Mouse (Mus musculus): ENCODE results near the gene Gak.
"Not testable (repeated sequence)": the region's sequence is repeated elsewhere in the genome, so short reads cannot be mapped to it uniquely, and the experiment has no call there.

The Gak gene

GRCm38 (mm10) chr5:108655891-108656650 lies 26.5 kb upstream of the Gak start:
- DNase-seq (ENCODE audit: low read depth in 2 of 2, low spot score in 2 of 2) = no peak

DNA sequence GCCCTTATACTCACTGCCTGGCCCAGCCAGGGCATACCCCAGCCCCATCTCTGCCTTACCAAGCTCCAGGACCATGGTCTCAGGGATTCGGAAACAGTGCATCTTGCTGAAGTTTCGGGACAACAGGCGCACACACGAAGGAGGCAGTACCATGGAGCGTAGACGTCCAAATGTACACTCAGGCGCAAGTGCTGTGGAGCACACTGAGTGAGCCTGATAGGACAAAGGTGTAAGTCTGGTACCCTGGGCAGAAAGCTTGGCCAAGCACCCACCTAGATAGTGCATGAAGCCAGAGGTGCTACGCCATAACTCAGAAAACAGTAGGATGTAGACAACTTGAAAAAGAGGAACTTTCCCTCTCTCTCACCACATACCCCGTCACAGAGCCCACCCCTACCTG lies 25.8 kb upstream of the Gak start:
- no peak for DNase-seq (ENCODE audit: low read depth in 2 of 2, low spot score in 2 of 2)

- no peak for DNase-seq (ENCODE audit: low read depth in 2 of 2, low spot score in 2 of 2)
These were observed 25.0 kb upstream of the Gak start for GRCm38 (mm10) chr5:108654444-108654990.

GRCm38 (mm10) chr5:108653341-108653740 lies 23.8 kb upstream of the Gak start:
- no peak for DNase-seq (ENCODE audit: low read depth in 2 of 2, low spot score in 2 of 2)

- peak; percentile 52 to 67 for DNase-seq (ENCODE audit: low read depth in 2 of 2, low spot score in 2 of 2)
These were observed 22.3 kb upstream of the Gak start for GRCm38 (mm10) chr5:108651823-108652222.

GRCm38 (mm10) chr5:108651136-108651720 lies 21.7 kb upstream of the Gak start:
- no peak for DNase-seq (ENCODE audit: low read depth in 2 of 2, low spot score in 2 of 2)

- DNase-seq (ENCODE audit: low read depth in 2 of 2, low spot score in 2 of 2) = no peak
These were observed 20.8 kb upstream of the Gak start for GRCm38 (mm10) chr5:108650341-108650740.

GRCm38 (mm10) chr5:108648937-108649576 lies 19.5 kb upstream of the Gak start:
- no peak for DNase-seq (ENCODE audit: low read depth in 2 of 2, low spot score in 2 of 2)

- DNase-seq (ENCODE audit: low read depth in 2 of 2, low spot score in 2 of 2) = no peak
These were observed 18.4 kb upstream of the Gak start for GRCm38 (mm10) chr5:108647820-108648465.

- no peak for DNase-seq (ENCODE audit: low read depth in 2 of 2, low spot score in 2 of 2)
These were observed 17.8 kb upstream of the Gak start for GRCm38 (mm10) chr5:108647311-108647710.

DNA sequence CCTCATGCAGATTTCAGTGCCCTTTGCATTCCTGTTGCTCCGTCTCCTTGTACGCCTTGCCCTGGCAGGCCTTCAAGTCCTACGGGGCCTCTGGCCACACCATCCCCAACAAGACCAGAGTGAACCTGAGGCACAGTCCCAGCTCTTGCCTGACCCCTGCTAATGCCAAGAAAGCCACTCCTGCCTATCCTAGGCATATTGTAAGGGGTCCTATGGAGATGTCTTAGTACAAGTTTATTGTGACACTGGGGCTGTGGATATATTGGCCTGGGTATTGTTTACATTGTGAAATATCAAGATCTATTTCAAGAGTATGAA lies 16.7 kb upstream of the Gak start:
- DNase-seq (ENCODE audit: low read depth in 2 of 2, low spot score in 2 of 2) = no peak

GRCm38 (mm10) chr5:108645651-108646342 lies 16.2 kb upstream of the Gak start:
- no peak for DNase-seq (ENCODE audit: low read depth in 2 of 2, low spot score in 2 of 2)

DNA sequence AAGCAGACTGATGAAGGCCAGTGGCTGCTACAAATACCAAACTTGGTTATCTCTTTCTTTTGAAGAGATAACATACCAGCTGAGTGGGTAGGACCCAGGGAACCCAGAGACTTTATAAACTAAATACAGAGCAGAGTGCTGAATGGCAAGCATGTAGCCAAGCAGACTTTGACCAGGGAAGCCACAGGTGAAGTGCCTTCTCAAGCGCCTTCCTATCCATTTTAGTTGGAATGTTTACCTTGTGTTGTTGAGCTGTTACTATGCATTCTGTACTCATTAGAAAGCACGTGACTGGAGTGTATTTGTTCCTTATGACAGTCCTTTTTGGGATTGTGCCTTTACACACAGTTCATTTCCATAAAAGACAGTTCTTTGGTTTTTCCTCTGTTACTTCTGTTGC lies 14.1 kb upstream of the Gak start:
- no peak for DNase-seq (ENCODE audit: low read depth in 2 of 2, low spot score in 2 of 2)

DNA sequence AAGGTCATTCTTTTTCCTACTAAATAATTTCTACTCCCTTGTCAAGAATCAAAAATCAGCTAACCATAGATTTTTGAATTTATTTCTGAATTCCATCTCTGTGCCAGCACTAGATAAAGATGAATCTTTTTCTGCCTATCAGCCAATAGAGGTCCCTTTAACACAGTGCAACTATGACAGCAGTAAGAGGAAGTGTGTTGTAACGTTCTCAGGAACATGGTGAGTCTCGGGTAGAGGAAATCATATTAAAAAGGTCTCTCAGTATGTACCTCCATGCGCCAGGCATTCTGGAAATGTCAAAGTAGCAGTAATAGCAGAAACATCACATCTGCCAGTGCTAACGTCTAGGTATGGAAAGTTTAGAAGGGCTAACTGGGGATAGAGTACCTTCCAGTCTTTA lies 6.6 kb upstream of the Gak start:
- no peak for DNase-seq (ENCODE audit: low read depth in 2 of 2, low spot score in 2 of 2)

DNA sequence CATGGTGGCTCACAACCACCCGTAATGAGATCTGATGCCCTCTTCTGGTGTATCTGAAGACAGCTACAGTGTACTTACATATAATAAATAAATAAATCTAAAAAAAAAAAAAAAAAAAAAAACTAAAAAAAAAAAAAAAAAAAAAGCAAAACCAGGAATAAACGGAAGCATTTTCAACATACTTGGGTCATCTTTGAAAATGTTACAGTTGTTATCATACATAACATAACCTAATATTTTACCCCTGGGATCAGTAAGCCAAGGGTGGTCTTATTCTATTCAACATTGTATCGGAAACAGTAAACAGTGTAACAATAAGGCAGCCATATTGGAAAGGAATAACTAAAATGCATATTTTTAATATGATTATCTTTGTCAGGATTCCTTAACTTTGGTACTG lies 4.5 kb upstream of the Gak start:
- DNase-seq (ENCODE audit: low read depth in 2 of 2, low spot score in 2 of 2) = not testable (repeated sequence)

- no peak for DNase-seq (ENCODE audit: low read depth in 2 of 2, low spot score in 2 of 2)
These were observed 4.1 kb upstream of the Gak start for GRCm38 (mm10) chr5:108633676-108634075.

GRCm38 (mm10) chr5:108628891-108629633 lies 493 bp downstream of the Gak start:
- DNase-seq (ENCODE audit: low read depth in 2 of 2, low spot score in 2 of 2) = peak; percentile 10 to 36

DNA sequence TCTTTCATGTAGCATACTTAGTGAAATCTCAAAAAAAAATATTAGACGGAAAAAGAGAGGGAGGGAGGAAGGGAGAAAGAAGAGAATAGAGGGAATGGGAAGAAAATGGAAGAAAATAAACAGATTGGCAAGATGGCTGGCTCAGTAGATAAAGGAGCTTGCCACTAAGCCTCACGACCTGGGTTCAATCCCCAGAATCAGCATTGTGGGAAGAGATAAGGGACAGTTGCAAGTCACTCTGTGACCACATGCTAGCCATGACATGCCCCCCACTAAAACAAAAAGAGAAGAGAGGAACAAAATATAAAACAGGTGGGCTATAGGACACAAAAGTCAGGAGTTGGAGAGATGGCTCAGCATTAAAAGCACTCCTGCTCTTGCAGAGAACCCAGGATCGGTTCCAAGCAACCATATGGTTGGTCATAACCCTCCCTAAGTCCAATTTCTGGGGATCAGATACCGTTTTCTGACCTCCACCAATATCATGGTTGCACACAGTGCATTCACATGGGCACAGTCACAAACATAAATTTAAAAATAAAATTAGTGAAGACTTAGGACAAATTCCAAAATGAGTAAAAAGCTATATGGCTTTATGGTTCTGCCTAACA lies 3.4 kb downstream of the Gak start:
- no peak for DNase-seq (ENCODE audit: low read depth in 2 of 2, low spot score in 2 of 2)

GRCm38 (mm10) chr5:108621870-108622269 lies 7.7 kb downstream of the Gak start:
- no peak for DNase-seq (ENCODE audit: low read depth in 2 of 2, low spot score in 2 of 2)

DNA sequence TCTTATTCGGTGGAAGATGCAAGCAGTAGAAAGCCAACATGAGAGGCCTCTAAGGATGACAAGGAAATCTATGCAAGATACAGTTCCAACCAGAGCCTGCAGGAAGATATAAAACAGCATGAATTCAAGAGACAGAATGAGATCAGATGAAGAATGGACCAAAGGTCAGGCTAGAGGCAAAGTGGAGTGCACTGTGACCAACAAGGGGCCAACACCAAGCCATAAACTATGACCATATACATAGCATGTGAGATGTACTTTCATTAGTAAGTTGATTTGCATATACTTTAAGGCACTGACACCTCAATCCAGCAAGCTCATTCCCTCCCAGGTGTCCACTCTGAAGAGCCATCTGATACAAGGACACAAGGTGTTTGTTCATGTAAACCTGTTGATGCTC lies 19.1 kb downstream of the Gak start:
- no peak for DNase-seq (ENCODE audit: low read depth in 2 of 2, low spot score in 2 of 2)
